Mouse (Mus musculus): Measurements from ENCODE around the gene Ceacam20. TPM values are rescaled to one million over a fixed set of nuclear protein-coding genes. Genes with fewer than 3 reads are reported as not detected.
"Not testable (repeated sequence)": the region's sequence is repeated elsewhere in the genome, so short reads cannot be mapped to it uniquely, and the experiment has no call there.

Gene Ceacam20
- total and polyA plus RNA-seq, 2 experiments from 2014 or later = not detected

DNA sequence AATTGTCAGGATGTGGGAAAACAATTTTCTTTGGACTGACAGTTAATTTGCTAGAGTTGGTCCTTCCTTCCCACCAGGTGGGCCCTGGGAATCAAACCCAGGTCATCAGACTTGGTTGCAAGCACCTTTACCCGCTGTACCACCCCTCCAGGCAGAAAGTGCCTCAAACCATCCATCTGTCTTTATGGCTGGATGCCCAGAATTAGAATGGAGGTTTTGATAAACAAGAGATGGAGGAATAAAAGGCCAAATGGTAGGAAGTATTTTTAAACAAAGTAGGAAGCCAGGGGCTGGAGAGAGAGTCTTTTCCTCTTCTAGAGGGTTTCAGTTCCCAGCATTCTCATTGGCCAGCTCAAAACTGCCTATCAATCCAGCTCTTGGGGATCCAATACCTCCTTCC is 39.8 kb upstream of the Ceacam20 start:
- no peak for TF ChIP-seq EP300 (IDR thresholded peaks at IDR 0.05; ENCODE audit: low read depth)
- no peak for TF ChIP-seq CTCF (IDR thresholded peaks at IDR 0.05; ENCODE audit: low read depth)
- Histone ChIP-seq H3K36me3 (replicated peaks; ENCODE audit: control insufficient read depth, insufficient read depth, low read length) (no peaks in the 10 kb centered on the region), H3K4me2 (ENCODE audit: low read depth, low read length) (no peak overlapping the region), H3K9ac (replicated peaks; ENCODE audit: low read depth, low read length) (no peak overlapping the region), H3K9me3 (replicated peaks; ENCODE audit: control insufficient read depth, low read length) (no peaks in the 10 kb centered on the region), H3K4me1 (ENCODE audit: control insufficient read depth, insufficient read depth) (no peaks in the 10 kb centered on the region), H3K27me3 (ENCODE audit: control insufficient read depth, insufficient read depth, low read length) (no peaks in the 10 kb centered on the region), H3K4me3 (ENCODE audit: low read depth, low read length) (no peak overlapping the region), H3K27ac (ENCODE audit: low read depth) (no peak overlapping the region)
- DNase-seq (ENCODE audit: low spot score) (no peak), ATAC-seq (ENCODE audit: insufficient read depth, low read depth) (no peak)
- 70% methylated on average over 1 of the region's 1 CpGs for WGBS

DNA sequence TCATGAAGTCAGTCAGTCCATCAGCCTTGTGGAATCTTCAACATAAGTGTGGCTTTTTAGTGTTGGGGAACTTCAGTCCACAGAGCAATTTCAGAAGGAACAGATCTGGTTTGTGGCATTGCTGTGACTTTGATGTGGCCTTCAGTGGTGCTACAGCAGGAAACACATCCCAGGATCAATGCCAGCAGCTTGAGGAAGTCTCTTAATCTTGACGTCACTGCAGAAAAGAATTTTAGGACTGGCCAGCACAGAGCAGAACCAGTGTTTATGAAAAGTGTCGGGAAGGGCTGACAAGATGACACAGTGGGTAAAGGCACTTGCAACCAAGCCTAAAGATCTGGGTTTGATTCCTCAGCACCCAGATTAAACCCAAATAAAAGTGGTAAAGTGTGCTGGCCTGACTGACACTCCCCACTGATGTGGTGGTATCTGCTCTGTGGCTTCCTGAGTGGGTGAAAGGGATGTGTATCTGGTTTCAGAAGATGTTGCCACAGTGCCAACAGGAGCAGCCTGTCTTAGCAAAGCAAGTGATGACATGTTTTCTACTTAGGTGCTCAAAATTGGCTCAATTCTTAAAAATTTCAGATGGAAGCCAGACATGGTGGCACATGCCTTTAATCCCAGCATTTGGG is 38.2 kb upstream of the Ceacam20 start:
- no peak overlapping the region for H3K27ac ChIP-seq (ENCODE audit: low read depth)
- no peak overlapping the region for H3K4me2 ChIP-seq (ENCODE audit: low read depth, low read length)

DNA sequence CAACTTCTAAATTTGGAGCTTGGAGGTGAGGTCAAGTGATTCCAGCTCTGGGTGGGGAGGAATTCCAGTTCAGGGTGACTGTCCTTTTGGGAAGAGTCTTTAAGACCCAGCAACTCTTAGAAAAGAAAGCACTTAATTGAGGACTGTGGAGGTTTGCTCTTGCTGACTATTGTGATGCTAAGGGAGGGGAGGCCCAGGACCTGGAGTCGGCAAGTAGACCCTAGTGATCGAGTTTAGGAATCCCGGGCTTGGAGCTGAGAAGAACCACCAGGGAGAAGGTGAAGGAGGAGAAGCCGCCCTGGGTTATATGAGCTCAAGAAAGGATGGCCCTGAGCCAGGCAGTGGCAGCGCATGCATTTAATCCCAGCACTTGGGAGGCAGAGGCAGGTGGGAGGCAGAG is 36.7 kb upstream of the Ceacam20 start:
- Histone ChIP-seq H3K4me2 (ENCODE audit: low read depth, low read length) (no peak overlapping the region), H3K36me3 (replicated peaks; ENCODE audit: control insufficient read depth, insufficient read depth, low read length) (no peaks in the 10 kb centered on the region), H3K4me3 (ENCODE audit: low read depth, low read length) (no peak overlapping the region), H3K27ac (ENCODE audit: low read depth) (no peak overlapping the region), H3K27me3 (ENCODE audit: control insufficient read depth, insufficient read depth, low read length) (no peaks in the 10 kb centered on the region), H3K4me1 (ENCODE audit: control insufficient read depth, insufficient read depth) (no peaks in the 10 kb centered on the region), H3K9me3 (replicated peaks; ENCODE audit: control insufficient read depth, low read length) (no peaks in the 10 kb centered on the region), H3K9ac (replicated peaks; ENCODE audit: low read depth, low read length) (no peak overlapping the region)
- TF ChIP-seq EP300 (IDR thresholded peaks at IDR 0.05; ENCODE audit: low read depth) = no peak
- WGBS = 66% methylated on average over 5 of the region's 5 CpGs
- ATAC-seq (ENCODE audit: insufficient read depth, low read depth) (no peak), DNase-seq (ENCODE audit: low spot score) (no peak)

More for the DNA sequence above, 38.2 kb upstream of the Ceacam20 start:
- no peak overlapping the region for H3K9ac ChIP-seq (replicated peaks; ENCODE audit: low read depth, low read length)
- H3K4me3 ChIP-seq (ENCODE audit: low read depth, low read length) = no peak overlapping the region
- DNase-seq (ENCODE audit: low spot score) = no peak
- no peaks in the 10 kb centered on the region for H3K4me1 ChIP-seq (ENCODE audit: control insufficient read depth, insufficient read depth)
- ATAC-seq (ENCODE audit: insufficient read depth, low read depth) = 0 out of 2 replicates have a peak, but pooled peaks have one; percentile 24
- WGBS = 6% methylated on average over 2 of the region's 2 CpGs
- H3K36me3 ChIP-seq (replicated peaks; ENCODE audit: control insufficient read depth, insufficient read depth, low read length) = no peaks in the 10 kb centered on the region
- no peak for TF ChIP-seq EP300 (IDR thresholded peaks at IDR 0.05; ENCODE audit: low read depth)
- TF ChIP-seq CTCF (IDR thresholded peaks at IDR 0.05; ENCODE audit: low read depth) = no peak
- no peaks in the 10 kb centered on the region for H3K27me3 ChIP-seq (ENCODE audit: control insufficient read depth, insufficient read depth, low read length)
- H3K9me3 ChIP-seq (replicated peaks; ENCODE audit: control insufficient read depth, low read length) = no peaks in the 10 kb centered on the region

DNA sequence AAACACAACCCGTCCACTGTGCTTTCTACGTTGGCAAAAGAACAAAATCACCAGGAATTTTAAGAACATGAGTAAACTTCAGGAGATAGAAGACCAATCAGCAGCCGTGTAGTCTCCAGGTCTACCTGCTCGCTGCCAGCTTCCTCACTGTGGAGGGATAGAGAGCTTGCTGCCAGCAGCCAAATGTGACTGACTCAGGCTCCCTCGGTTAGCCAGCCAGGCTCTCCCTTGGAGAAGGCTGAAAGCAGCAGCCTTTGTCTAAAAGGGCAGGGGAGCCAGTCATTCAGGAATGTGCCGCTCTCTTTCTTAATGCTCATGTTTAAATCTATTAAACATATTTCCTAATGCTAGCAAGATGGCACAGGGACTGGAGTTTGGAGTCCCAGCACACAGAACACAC is 34.7 kb upstream of the Ceacam20 start:
- H3K27ac ChIP-seq (ENCODE audit: low read depth); H3K4me2 ChIP-seq (ENCODE audit: low read depth, low read length); H3K9me3 ChIP-seq (replicated peaks; ENCODE audit: control insufficient read depth, low read length); DNase-seq (ENCODE audit: low spot score); H3K36me3 ChIP-seq (replicated peaks; ENCODE audit: control insufficient read depth, insufficient read depth, low read length); ATAC-seq (ENCODE audit: insufficient read depth, low read depth); H3K9ac ChIP-seq (replicated peaks; ENCODE audit: low read depth, low read length); H3K27me3 ChIP-seq (ENCODE audit: control insufficient read depth, insufficient read depth, low read length); H3K4me3 ChIP-seq (ENCODE audit: low read depth, low read length): not testable (repeated sequence)
- WGBS = 63% methylated on average over 6 of the region's 6 CpGs
- H3K4me1 ChIP-seq (ENCODE audit: control insufficient read depth, insufficient read depth) = peaks cover 14% of the 10 kb centered on the region

DNA sequence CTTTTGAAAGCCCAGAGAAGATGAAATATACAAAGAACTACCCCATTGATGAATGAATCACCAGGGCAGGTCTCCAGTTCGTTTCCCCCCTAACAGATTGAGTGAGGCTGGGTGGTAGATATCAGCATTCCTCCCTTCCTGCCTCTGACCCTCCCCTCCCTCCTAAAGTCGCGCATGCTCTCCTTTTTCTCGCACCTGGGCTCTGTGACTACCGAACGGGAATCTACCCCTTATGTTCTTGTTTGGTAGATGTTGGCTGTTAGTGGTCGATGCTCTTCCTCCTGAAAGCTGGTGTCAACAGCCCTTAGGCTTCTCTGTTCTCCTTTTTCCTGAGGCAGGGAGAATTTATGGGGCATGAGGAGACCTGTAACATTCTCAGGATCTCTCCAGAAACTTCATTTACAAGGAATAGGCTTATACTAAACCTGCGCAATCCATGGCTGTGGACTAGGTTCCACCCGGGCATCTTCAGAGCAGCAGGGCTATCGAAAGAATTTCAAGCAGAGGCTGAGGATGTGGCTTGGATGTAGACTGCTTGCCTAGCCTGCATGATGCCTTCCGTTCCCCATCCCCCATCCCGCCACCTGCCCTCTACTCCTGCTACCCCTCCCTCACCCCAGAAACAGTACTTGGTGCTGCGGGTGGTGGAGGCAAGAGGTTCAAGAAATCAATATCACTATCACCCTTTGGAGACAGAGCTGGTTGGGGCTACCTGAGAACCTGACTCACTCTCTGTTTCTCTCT is 32.9 kb upstream of the Ceacam20 start:
- 18% methylated on average over 13 of the region's 13 CpGs for WGBS
- Histone ChIP-seq H3K9me3 (replicated peaks; ENCODE audit: control insufficient read depth, low read length) (no peaks in the 10 kb centered on the region), H3K36me3 (replicated peaks; ENCODE audit: control insufficient read depth, insufficient read depth, low read length) (no peaks in the 10 kb centered on the region), H3K9ac (replicated peaks; ENCODE audit: low read depth, low read length) (no peak overlapping the region), H3K4me1 (ENCODE audit: control insufficient read depth, insufficient read depth) (peaks cover 22% of the 10 kb centered on the region), H3K4me2 (ENCODE audit: low read depth, low read length) (peak overlapping the region; percentile 59; the same call in 1 of the 2 replicates), H3K27me3 (ENCODE audit: control insufficient read depth, insufficient read depth, low read length) (no peaks in the 10 kb centered on the region), H3K27ac (ENCODE audit: low read depth) (peak overlapping the region; percentile 61), H3K4me3 (ENCODE audit: low read depth, low read length) (no peak overlapping the region)
- TF ChIP-seq EP300 (IDR thresholded peaks at IDR 0.05; ENCODE audit: low read depth) (no peak), CTCF (IDR thresholded peaks at IDR 0.05; ENCODE audit: low read depth) (no peak)
- ATAC-seq (ENCODE audit: insufficient read depth, low read depth) (no peak), DNase-seq (ENCODE audit: low spot score) (no peak)

All from heart, postnatal 0 days (tissue).